16 mouse cellular contexts compared by ENCODE assay signal in genomic region chr15:100821824-100822223, GRCm38 (mm10). TPM values are rescaled to one million over a fixed set of nuclear protein-coding genes. Genes with fewer than 3 reads are reported as not detected.
DNase-seq lines count a peak whose midpoint lies in the region; ATAC-seq and TF ChIP-seq lines count a peak whose summit lies in the region.
"Had no signal": no experiment of that assay in that cellular context is flagged by ENCODE, and none has a peak within 500 bp of the region (broad histone marks: within the 10 kb centered on the region; RNA-seq: fewer than 3 reads in every experiment).

No protein-coding gene starts in this region.

- no peaks in the 10 kb centered on the region; the same call in 1 of the 2 replicates for H3K36me3 ChIP-seq in hindbrain, postnatal 0 days (ENCODE audit: insufficient read depth, low read length)

- H3K4me3 ChIP-seq in layer of hippocampus, adult 2 months = no peak overlapping the region
- no peak overlapping the region for H3K4me3 ChIP-seq in hindbrain, postnatal 0 days (ENCODE audit: low read length)
- H3K4me3 ChIP-seq in gastrocnemius, adult 2 months = no peak overlapping the region
- H3K4me3 ChIP-seq: erythroblast, embryonic 14.5 days; neural tube, embryonic 15.5 days had no signal

- H3K27me3 ChIP-seq in hindbrain, postnatal 0 days (ENCODE audit: insufficient read depth, low read length) = no peaks in the 10 kb centered on the region

- peak; percentile 53 for TF ChIP-seq CTCF in layer of hippocampus, adult 2 months (conservative IDR thresholded peaks at IDR 0.05)
- no peak for TF ChIP-seq CTCF in hindbrain, postnatal 0 days (IDR thresholded peaks at IDR 0.05; ENCODE audit: low read depth)
- no peak for TF ChIP-seq CTCF in gastrocnemius, adult 2 months (IDR thresholded peaks at IDR 0.05)

- intact Hi-C loops in gastrocnemius, adult 2 months (cut with DNase I) = no loop called here

- H3K9me3 ChIP-seq in hindbrain, postnatal 0 days (ENCODE audit: low read length) = no peaks in the 10 kb centered on the region
- H3K9me3 ChIP-seq: neural tube, embryonic 15.5 days had no signal

- 69% methylated on average over 8 of the region's 8 CpGs for WGBS in hindbrain, postnatal 0 days

- no peak overlapping the region for H3K27ac ChIP-seq in layer of hippocampus, adult 2 months
- no peak overlapping the region for H3K27ac ChIP-seq in hindbrain, postnatal 0 days
- no peak overlapping the region for H3K27ac ChIP-seq in gastrocnemius, adult 2 months
- H3K27ac ChIP-seq: neural tube, embryonic 15.5 days had no signal

- H3K9ac ChIP-seq in hindbrain, postnatal 0 days (replicated peaks; ENCODE audit: low read length) = no peak overlapping the region
- H3K9ac ChIP-seq: neural tube, embryonic 15.5 days had no signal

- no peak overlapping the region for H3K4me2 ChIP-seq in hindbrain, postnatal 0 days (ENCODE audit: low read depth, low read length)
- H3K4me2 ChIP-seq: neural tube, embryonic 15.5 days had no signal

- no peak for DNase-seq in layer of hippocampus, adult 2 months (ENCODE audit: low spot score in 2 of 2)
- no peak for DNase-seq in layer of hippocampus, postnatal 25 days (ENCODE audit: extremely low spot score in 1 of 2, low spot score in 1 of 2)
- peak; percentile 44 for DNase-seq in urinary bladder, postnatal 25 days (ENCODE audit: low spot score)
- DNase-seq in urinary bladder, postnatal 4 days (ENCODE audit: low spot score in 2 of 2) = no peak
- peak; percentile 64 for DNase-seq in kidney, postnatal 14 days
- DNase-seq in right cerebral cortex, postnatal 14 days = no peak
- no peak for DNase-seq in hindbrain, postnatal 0 days (ENCODE audit: low spot score)
- no peak for DNase-seq in gastrocnemius, adult 2 months
- DNase-seq: adrenal gland, postnatal 25 days; cerebellum, adult 11-12 months; embryo, embryonic 11 days; heart, postnatal 10 days had no signal

- H3K4me1 ChIP-seq in hindbrain, postnatal 0 days (ENCODE audit: insufficient read depth, low read length) = no peaks in the 10 kb centered on the region

- no peak for ATAC-seq in hindbrain, postnatal 0 days

RNA-seq across cellular contexts. Expression of gene Scn8a, which starts 47.8 kb away (rescaled TPM):
- total RNA-seq in layer of hippocampus, adult 2 months (2021) = 100 to 1,000 TPM; 245 to 263 TPM
- 100 to 1,000 TPM; 202 to 260 TPM for total RNA-seq in layer of hippocampus, postnatal 25 days (2021)
- total RNA-seq in hindbrain, postnatal 0 days (2014; rRNA removed) = 40.1 and 45.7 TPM in 2 replicates
- polyA plus RNA-seq in hindbrain, postnatal 0 days (2015; fragmentation: Nextera tagmentation; extraction: Ambion mirVana) = 26.9 and 32.4 TPM in 2 replicates
- under 1 TPM; 0.03 to 0.14 TPM for total RNA-seq in gastrocnemius, adult 2 months (2021)
- total RNA-seq: granulocyte monocyte progenitor cell, adult 5-6 weeks had no signal
- polyA plus RNA-seq: C2C12; erythroblast, embryonic 14.5 days had no signal

Comparison
In these comparisons a context has a peak if more than half of its experiments do, and no peak if none do; other contexts are left out.
1. DNase-seq: peak in urinary bladder, postnatal 25 days (single experiment) and kidney, postnatal 14 days (single experiment); none in layer of hippocampus, adult 2 months (0 of 2), layer of hippocampus, postnatal 25 days (0 of 2), urinary bladder, postnatal 4 days (0 of 2), right cerebral cortex, postnatal 14 days (single experiment), hindbrain, postnatal 0 days (single experiment) and gastrocnemius, adult 2 months (single experiment).
2. RNA of gene Scn8a, which starts 47.8 kb away (total RNA-seq): 245 to 263 TPM in layer of hippocampus, adult 2 months, 202 to 260 TPM in layer of hippocampus, postnatal 25 days and 40.1 to 45.7 TPM in hindbrain, postnatal 0 days; 0.03 to 0.14 TPM in gastrocnemius, adult 2 months; every median in the first group is over 10 times any median in the second.